Mouse (Mus musculus): ENCODE results near the gene Vps29. TPM values are rescaled to one million over a fixed set of nuclear protein-coding genes. Genes with fewer than 3 reads are reported as not detected.

Vps29 gene
- total RNA-seq, 2 experiments from 2014 or later = 127 to 134 TPM

DNA sequence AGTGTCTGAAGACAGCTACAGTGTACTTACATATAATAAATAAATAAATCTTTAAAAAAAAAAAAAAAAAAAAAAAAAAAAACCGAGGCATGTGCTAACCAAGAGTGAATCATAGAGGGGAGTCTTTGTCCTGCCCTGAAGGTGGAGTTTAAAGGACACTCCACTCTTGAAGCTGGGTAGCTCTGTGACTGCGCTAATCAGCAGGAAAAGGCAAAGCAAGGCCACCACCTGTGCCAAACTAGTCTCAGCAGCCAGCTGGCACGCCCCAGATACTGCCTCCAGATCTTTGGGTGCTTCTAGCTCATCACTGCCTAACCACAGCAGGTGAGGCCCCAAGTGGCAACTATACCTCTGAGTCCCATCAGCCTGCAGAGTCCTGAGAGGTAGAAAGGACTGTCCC, 19.5 kb upstream of the Vps29 start:
- no peak for DNase-seq (ENCODE audit: low spot score in 2 of 2)

DNA sequence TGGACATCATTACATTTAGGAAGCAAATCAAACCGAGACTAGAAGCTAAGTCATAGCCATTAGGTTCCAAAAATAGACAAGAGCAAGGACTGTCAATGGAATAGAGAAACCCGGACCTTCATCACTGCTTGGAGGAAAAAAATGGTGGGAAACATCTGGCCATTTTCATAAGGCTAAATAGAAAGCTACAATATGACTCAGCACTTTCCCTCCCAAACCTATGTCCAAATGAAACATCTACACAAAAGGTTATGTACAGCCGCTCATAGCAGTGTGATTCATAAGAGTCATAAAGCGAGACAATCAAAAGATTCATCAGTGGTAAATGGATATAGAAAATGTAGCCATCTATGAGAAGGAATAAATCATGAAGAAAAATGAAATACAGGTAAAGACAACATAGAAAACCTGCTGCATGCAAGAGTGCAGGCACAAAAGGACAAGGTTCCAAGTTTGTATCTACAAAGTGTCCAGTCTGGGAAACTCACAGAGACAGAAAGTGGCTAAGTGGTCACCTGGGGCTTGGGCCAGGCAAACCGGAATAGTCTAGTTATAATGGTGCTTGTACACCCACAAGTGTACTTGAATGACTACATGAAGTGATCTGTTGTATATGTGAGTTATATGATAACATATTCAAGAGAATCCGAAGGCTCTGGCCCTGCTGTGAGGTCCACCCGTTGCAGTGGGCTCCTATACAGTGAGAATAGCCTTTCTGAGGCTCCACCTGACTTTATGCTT, 17.4 kb upstream of the Vps29 start:
- no peak for DNase-seq (ENCODE audit: low spot score in 2 of 2)

DNA sequence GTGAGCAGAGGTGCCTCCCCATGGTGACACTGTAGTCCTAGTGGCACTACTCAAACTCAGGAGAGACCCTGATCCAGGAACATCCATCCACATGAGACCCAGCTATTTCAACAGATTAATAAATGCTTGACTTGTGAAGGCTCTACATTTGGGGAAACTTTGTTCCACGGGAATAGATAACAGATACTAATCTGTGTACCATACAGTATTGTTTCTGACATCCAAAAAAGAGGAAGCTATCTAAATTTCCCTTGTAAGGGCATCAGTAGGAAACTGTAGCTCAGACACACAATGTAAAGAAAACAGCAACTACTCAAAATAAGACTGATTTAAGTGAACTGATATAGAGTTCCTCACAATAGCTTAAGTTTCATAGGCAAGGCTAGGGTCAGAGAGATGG, 11.3 kb upstream of the Vps29 start:
- no peak for DNase-seq (ENCODE audit: low spot score in 2 of 2)

DNA sequence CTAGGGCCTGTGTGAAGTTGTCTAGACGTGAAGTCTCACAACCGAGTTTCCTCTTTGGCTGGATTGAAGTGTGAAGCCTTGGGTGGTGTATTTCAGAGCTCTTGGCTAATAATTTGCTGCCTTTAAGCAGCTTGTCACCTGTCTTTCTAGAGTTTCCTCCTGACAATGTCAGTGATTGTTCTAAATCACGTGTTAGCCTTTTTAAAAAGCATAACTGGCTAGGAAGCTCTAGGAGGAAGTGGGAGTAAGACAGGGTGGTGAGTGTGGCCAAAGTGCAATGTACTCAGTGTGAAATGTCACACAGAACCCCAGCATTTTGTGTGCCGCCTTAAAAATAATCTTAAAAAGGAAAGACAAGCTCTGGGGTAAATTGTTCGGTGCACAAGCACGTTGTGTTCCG, 10.4 kb upstream of the Vps29 start:
- DNase-seq (ENCODE audit: low spot score in 2 of 2) = no peak

DNA sequence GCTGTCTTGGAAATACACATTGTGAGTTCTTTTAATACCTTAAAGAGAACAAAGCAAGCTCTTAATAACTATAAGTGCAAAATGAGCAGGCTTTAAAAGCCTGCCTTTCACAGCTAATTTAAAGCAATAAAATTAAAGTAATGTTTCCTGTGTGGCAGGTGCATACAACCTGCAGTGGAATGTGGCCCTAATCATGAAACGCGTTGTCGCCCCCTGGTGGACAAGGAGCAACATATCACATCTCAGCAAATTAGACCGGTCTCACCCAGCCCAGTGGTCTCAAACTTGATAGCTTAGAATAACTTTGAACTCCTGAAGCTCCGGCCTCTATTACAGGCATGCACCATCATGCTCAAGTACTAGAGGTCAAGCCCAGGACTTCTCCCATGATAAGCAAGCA, 9.9 kb upstream of the Vps29 start:
- DNase-seq (ENCODE audit: low spot score in 2 of 2) = peak; percentile 24 to 64

DNA sequence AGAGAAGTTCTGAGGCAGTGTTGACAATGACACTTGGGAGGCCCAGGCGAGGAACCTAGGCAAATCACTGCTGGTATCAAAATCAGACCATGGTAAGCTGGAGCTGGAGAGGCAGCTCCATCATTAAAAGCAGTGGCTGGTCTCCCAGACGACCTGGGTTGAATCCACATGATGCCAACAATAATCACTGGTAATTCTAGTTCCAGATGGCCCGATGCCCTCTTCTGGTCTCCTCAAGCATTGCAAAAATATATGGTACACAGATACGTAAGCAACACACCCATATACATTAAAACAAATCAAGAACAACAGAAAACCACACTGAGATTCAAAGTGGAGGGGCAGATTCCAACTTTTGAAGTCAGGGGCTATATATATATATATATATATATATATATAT, 8.4 kb upstream of the Vps29 start:
- no peak for DNase-seq (ENCODE audit: low spot score in 2 of 2)

DNA sequence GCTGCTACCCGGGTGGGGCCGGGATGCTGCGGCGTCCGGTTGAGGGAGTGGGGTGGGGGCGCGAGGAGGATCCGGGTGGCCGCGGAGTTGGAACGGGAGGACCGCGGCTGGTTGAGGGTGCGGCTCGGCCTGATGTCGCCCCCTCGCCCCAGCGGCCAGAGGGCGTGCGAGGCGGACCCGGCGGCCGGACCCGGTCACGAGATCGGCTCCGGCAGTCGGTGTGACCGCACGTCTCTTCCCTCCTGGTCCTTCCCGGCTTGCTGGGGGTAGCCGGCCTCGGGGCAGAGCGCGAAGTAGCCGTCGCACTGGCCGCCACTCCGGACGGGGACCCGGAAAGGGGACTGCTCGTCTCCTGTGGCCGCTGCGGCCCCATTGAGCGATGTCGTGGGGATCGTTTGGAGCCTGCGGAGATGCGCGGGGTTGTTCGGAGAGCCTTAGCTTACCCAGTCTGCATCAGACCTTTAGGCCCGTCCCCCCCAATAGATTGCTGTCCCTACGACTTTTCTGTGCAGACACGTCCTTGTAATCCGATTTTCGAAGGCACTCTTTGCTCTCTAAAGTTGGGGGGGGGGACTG, 411 bp downstream of the Vps29 start:
- DNase-seq (ENCODE audit: low spot score in 2 of 2) = no peak

DNA sequence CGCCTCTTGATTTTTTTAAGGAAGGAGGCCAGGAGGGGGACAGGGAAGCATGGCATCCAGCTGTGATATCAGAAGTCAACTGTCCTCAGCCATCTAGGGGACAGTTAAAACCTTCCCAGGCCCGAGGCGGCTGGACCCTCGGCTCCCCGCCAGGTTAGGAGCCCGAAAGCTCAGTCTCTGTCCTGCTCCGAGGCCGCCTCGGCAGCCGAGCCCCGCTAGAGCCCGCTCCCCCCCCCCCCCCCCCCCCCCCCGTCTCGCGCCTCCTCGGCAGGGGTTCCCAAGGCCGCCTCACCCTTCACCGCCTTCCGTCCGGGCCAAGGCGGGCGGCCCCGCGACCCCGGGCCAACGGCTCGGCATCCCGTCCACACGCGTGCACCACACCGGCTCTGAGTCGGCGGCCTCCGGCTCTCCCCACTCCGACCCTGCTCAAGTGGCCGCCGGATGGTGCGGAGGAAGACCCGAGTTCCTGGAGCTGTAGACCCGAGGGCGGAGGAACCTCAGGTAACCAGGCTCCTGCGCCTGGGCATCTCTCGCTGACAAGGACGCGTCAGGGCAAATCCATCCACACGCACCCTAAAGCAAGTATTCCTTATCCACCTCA, 17.5 kb downstream of the Vps29 start, which contains the start of gene Gpn3:
Gene Gpn3 (plus strand): TSS at position 286 of the 601 bp plus-strand sequence.
- peak in 1 of 2 experiments; percentile 39 for DNase-seq (ENCODE audit: low spot score in 2 of 2)

DNA sequence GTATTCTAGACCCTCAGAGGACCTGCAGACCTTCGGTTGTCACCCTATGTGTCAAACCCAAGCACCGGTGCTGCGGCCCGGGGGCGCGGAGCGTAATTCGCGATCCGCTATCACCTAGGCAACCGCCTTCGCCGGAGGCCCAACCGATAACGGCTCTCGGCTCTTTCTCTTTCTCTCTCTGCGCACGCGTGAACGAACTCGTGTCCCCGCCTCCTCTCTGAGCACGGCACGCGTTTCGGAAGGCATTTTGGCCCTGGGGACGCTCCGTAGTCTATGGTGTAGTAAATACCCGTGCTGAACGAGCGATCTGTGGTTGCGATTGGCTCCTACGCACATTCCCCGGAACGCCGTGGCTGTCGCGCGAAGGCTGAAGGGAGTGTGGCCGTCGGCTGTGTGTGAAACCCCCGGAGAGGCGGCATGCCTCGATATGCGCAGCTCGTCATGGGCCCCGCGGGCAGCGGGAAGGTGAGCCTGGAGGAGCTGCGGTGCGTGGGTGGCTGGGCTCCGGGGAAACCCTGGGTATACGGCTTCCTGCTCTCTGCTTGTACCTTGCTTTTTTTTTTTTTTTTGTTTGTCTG, 18.1 kb downstream of the Vps29 start, which contains the start of gene Fam216a:
Gene Fam216a (minus strand): TSS at position 173 of the 578 bp plus-strand sequence.
- peak; percentile 96 to 99 for DNase-seq (ENCODE audit: low spot score in 2 of 2)

DNA sequence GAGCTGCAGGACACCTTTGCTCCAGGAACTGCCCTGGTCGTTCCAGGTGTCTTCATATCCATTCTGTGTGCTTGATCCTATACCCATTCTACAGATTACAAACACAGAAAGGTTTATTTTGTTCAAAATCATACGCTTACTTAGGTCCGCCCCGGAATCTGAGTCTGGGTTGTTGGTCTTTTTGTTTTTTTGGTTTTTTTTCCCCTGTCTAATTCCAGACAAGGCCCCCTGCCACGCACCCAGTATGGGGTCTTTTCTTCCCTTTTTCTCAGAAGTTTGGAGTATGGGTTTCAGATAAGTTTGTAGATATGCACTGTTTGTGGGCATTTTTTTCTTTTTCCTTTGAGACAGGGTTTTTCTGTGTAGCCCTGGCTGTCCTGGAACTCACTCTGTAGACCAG, 18.7 kb downstream of the Vps29 start:
- DNase-seq (ENCODE audit: low spot score in 2 of 2) = no peak

DNA sequence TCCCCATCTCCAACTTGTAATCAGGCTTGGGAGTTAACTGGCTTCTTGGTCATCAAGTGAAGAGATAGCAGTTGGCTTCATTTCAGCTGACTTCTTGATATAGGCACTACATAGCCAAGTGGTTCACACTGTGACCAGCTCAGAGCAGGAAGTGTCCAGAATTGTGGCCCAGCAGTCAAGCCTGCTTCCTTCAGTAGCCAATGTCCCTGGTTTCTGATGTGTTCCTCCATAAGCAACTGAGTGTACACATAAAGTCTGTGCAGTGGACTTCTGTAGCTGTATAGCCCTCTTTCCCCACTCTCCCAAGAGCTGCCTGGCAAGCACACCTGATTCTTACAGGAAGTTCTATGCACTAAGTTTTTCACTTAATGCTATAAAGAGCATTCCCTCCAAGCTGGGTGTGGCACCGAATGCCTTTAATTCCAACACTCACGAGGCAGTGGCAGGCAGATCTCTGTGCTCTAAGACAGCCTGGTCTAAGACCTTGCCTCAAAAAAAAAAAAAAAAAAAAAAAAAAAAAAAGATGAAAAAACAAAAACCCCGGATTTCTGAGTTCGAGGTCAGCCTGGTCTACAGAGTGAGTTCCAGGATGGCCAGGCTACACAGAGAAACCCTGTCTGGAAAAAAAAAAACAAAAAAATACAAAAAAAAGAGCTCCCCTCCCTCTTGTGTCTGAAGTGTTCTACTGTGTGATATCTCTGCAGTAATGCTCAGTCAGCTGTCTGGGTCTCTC, 23.1 kb downstream of the Vps29 start:
- DNase-seq (ENCODE audit: low spot score in 2 of 2) = no peak

DNA sequence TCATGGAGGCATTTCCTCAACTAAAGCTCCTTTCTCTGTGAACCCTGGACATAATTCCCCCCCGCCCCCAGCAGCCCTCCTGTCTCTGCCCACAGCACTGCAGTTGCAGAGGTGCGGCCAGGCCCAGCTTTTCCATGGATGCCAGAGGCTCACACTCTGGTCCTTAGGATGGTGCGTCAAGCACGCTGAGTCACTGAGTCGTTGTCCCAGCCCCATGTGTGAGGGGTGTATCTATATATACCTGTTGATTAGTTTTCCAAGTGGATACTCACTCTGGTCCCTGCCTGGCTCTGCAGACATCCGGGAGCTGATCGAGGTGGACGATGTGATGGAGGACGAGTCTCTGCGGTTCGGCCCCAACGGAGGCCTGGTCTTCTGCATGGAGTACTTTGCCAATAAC, 24.0 kb downstream of the Vps29 start:
- no peak for DNase-seq (ENCODE audit: low spot score in 2 of 2)

DNA sequence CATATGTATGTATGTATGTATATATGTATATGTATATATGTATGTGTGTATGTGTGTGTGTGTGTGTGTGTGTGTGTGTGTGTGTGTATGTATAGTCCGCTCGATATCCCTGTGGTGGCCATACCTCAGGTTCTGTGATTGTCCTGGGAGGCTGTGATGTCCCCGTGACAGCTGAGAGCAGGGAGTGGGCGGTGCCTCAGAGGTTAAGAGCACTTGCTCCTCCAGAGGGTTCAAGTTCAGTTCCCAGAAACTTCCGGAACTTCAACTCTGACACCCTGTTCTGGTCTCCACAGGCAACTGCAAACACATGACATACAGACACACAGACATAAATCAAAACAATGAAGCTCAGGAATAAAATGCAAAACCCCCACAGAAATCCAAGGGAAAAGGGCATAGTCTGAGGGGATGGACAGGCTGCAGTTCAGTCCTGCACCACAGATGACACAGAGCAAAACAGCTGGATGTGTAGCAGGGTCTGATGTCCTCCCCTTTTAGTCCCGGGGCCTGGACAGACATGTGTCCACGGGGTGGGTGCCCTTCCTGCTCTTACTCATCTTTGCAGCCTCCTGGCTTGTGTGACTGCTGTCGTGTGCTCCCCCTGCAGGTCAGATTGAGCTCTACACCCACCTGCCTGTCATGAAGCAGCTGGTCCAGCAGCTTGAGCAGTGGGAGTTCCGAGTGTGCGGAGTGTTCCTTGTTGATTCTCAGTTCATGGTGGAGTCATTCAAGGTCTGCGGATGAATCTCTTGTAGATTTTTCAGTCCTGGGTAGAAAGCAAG, 25.4 kb downstream of the Vps29 start:
- peak in 1 of 2 experiments; percentile 58 for DNase-seq (ENCODE audit: low spot score in 2 of 2)

DNA sequence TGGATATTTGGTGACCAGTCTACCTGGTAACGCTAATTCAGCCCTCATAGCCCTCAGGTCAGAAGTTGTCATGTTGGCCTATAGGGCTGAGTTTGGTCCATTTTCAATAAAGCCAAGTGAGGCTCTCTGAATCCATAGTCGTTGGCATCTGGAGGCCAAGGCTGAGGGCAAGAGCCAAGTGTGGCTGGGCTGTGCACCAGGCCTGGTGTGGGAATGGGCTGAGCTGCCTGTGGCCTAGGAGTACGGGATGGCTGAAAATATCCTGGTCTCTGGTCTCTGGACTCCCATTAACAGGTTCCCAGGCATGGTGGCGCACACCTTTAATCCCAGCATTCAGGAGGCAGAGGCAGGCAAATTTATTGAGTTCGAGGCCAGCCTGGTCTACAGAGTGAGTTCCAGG, 35.8 kb downstream of the Vps29 start:
- no peak for DNase-seq (ENCODE audit: low spot score in 2 of 2)

DNA sequence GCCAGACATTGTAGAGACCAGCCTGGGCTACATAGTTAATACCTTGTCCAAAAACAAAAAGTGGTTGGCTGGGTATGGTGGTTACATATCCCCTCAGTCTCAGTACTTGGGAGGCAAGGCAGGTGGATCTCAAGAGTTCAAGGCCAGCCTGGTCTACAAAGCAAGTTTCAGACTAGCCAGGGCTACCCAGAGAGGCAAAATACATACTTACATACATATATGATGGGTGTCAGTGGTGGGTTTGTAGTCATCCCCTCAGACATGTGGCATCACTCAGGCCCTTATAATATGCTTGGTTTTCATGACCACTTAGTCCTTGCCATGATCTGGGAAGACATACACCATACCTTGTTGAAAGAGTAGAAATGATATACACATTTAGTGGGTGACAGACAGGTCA, 36.5 kb downstream of the Vps29 start:
- no peak for DNase-seq (ENCODE audit: low spot score in 2 of 2)

DNA sequence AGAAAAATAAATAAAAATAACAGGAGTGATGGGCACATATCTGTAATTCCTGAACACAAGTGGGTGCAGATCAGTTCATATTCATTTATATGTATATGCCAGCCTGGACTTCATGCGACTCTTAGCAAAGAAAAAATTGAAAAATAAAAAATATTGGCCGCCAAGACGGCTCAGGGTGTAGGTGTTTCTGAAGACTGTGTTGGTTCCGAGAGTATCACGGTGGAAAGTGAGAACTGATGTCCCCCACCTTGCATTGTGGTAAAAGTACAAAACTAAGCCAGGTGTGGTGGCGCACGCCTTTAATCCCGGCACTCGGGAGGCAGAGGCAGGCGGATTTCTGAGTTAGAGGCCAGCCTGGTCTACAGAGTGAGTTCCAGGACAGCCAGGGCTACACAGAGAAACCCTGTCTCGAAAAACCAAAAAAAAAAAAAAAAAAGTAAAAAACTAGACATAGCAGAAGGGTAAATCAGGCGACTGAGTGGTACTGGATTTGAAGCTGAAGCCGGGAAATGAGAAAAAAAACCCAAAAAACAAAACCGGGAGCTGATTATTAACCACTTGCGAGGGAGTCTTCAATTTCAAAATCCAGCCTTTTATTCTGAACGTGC, 37.1 kb downstream of the Vps29 start:
- no peak for DNase-seq (ENCODE audit: low spot score in 2 of 2)

DNA sequence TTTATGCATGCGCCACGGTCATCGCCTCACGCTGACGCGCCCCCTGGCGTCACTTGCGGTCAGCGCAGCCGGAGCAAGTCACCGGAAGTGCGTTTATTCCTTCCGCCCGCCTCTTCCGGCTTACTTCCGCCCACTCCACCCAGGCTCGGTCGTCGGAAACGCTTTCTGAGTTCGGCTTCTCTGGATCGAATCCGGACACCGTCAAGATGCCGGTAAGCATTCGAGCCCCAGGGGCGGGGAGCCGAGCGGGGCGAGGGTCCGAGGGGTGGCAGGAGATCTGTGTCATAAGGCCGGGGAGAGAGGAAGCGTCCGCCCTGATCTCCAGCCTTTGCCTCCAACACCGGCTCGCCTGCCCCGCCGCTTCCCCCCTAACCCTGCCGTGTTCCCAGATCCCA, 37.6 kb downstream of the Vps29 start, which contains the start of gene Arpc3:
Gene Arpc3 (plus strand): TSS at position 93 of the 395 bp plus-strand sequence.
- peak; percentile 72 to 80 for DNase-seq (ENCODE audit: low spot score in 2 of 2)

DNA sequence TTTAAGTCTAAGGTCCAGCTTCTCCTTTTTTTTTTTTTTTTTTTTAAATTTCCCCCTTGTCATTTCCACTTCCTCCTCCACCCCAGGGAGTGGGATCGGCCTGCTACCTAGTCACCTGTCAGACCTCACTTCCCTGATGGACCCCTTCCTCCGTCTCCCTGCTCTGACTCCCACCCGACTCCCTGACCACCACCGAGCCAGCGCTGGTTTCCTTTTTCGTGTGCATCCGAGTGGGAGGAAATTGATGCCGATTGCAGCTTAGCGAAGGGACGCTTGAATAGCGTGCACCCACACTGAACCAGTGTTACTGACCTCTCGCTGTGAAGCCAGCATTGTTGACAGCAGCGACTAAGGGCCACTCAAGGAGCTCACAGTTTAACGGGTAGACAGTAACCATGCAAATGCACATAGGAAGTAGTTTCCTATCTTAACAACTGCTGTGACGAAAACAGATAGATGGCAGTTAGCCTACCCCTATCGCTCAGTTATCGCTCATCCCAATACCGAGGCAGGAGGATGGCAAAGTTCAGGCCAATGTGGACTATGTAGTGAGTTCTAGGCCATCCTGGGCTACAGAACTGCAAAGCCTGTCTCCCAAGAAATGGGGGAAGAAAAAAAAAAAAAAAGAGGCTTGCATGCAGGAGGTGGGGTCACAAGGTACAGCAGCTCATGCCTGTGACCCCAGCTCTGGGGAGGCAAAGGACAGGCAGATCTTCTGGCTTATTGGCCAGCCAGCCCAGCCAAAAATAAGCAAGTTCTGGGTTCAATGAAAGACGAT, 38.2 kb downstream of the Vps29 start:
- no peak for DNase-seq (ENCODE audit: low spot score in 2 of 2)

DNA sequence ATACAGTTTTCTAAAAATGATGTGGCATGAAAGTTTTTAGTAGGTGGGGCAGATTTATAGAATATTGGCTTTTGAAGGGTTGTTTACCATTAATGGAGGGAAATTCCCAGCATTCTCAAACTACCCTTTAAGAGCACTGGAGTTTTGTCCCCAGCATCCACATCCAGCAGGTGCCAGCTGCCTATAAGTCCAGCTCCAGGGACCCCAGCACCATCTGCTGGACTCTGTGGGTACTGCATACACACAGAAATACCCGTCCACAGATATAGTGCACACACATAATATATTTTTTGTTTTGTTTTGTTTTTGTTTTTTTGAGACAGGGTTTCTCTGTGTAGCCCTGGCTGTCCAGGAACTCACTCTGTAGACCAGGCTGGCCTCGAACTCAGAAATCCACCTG, 39.7 kb downstream of the Vps29 start:
- DNase-seq (ENCODE audit: low spot score in 2 of 2) = peak; percentile 47 to 62

Data from adrenal gland, postnatal 4 days (tissue).